Mouse (Mus musculus) frontal cortex, postnatal 10 days (tissue): ENCODE results near the gene Pitpnb.

Experiments
- DNase-seq, 2 experiments: peaks; one replicate each; pipeline ENCODE4 v3.0.0; 2022; ENCODE audit warnings: low spot score in 2 of 2, mixed read lengths in 1 of 2

The Pitpnb gene

GRCm38 (mm10) chr5:111421424-111421823 is 90.9 kb downstream of the Pitpnb start:
- DNase-seq: no peak

GRCm38 (mm10) chr5:111422058-111422800 is 91.7 kb downstream of the Pitpnb start:
- no peak for DNase-seq

GRCm38 (mm10) chr5:111423011-111423410 is 92.4 kb downstream of the Pitpnb start:
- DNase-seq: no peak

- DNase-seq: no peak
Observed at GRCm38 (mm10) chr5:111423616-111424015, 93.1 kb downstream of the Pitpnb start.

GRCm38 (mm10) chr5:111425813-111426212 is 95.2 kb downstream of the Pitpnb start:
- DNase-seq: no peak

GRCm38 (mm10) chr5:111426249-111426648 is 95.7 kb downstream of the Pitpnb start:
- no peak for DNase-seq

GRCm38 (mm10) chr5:111428882-111429281 is 98.3 kb downstream of the Pitpnb start:
- no peak for DNase-seq

GRCm38 (mm10) chr5:111429726-111430125 is 99.2 kb downstream of the Pitpnb start:
- DNase-seq: no peak

- no peak for DNase-seq
Observed at GRCm38 (mm10) chr5:111431007-111431730, 100.6 kb downstream of the Pitpnb start.

- DNase-seq: no peak
Observed at GRCm38 (mm10) chr5:111432842-111433241, 102.3 kb downstream of the Pitpnb start.

GRCm38 (mm10) chr5:111434342-111434842 is 103.8 kb downstream of the Pitpnb start:
- no peak for DNase-seq

GRCm38 (mm10) chr5:111436260-111436659 is 105.7 kb downstream of the Pitpnb start:
- DNase-seq: no peak

- no peak for DNase-seq
Observed at GRCm38 (mm10) chr5:111437205-111437604, 106.6 kb downstream of the Pitpnb start.
